Mouse (Mus musculus) bone marrow, adult 2 months (tissue): ENCODE measurements around the gene Zfp119b. TPM values are rescaled to one million over a fixed set of nuclear protein-coding genes. Genes with fewer than 3 reads are reported as not detected.

ENCODE experiments used
- H3K27ac ChIP-seq: fragments of 200-500 bp; 2 replicates; pipeline ENCODE4 v1.5.1; 2012; ENCODE audit warnings: low read depth, mild to moderate bottlenecking, control low read depth, inconsistent platforms, low read length; ENCODE audit not compliant: control insufficient read depth, poor library complexity, insufficient read depth
- H3K4me1 ChIP-seq: fragments of 200-500 bp; 2 replicates; pipeline ENCODE4 v1.6.1; 2011; ENCODE audit warnings: low read length; ENCODE audit not compliant: control insufficient read depth, insufficient read depth
- H3K4me3 ChIP-seq: fragments of 200-500 bp; replicated peaks from 2 replicates; pipeline ENCODE3; 2011; ENCODE audit warnings: mild to moderate bottlenecking, low read depth, low read length, control low read depth; ENCODE audit not compliant: control insufficient read depth
- CTCF ChIP-seq: fragments of 200-500 bp; IDR thresholded peaks from 2 replicates; pipeline ENCODE4 v1.5.1; 2011; ENCODE audit warnings: low read length, control low read depth; ENCODE audit not compliant: control insufficient read depth, insufficient read depth
- POLR2A ChIP-seq: fragments of 200-500 bp; IDR thresholded peaks from 2 replicates; pipeline ENCODE4 v1.6.1; 2011; ENCODE audit warnings: low read depth, mild to moderate bottlenecking, control low read depth, low read length, borderline replicate concordance; ENCODE audit not compliant: control insufficient read depth
- WGBS: fragments of 180-500 bp; shearing (Covaris S2); methylation state at CpG from one replicate; pipeline ENCODE4 v1.1.7; 2018; 5-methylcytosine and 5-hydroxymethylcytosine counted together
- polyA plus RNA-seq: library from polyadenylated mRNA; stranded (reverse); fragments of >200 nt; gene quantifications from 2 replicates; pipeline ENCODE4 v1.2.4, GENCODE M21; 2011; ENCODE audit warnings: low replicate concordance; ENCODE audit not compliant: missing spikeins, insufficient read depth, insufficient read length

Gene Zfp119b
- 1.4 TPM in 1 of 2 replicates, not detected in the other for polyA plus RNA-seq

DNA sequence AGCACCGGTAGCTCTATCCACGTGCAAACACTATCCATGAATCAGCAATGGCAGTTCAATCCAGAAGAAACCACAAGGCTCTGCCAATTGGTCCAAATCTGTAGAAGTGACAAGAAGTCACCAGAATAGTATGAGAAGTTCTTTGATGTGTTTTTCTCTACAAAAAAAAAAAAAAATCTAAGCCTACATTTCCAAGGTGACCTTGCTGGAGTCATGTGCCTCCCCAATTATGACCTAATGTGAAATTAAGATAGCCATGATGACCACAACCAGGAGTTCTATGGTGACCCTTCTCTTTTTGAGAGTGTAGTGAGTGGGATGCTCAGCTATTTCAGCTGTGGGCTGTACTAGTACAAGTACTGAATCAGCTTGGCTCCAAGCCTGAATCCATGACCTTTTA, at the start of gene Zfp119b:
Gene Zfp119b (minus strand): TSS at position 101 of the 400 bp plus-strand sequence.
- Histone ChIP-seq H3K4me1 (no peaks in the 10 kb centered on the region; the same call in 1 of the 2 replicates), H3K27ac (no peak within 1 kb of the TSS), H3K4me3 (no peak within 1 kb of the TSS)
- no peak for TF ChIP-seq POLR2A
- TF ChIP-seq CTCF = no peak
- WGBS = 63% methylated on average over 2 of the region's 2 CpGs

DNA sequence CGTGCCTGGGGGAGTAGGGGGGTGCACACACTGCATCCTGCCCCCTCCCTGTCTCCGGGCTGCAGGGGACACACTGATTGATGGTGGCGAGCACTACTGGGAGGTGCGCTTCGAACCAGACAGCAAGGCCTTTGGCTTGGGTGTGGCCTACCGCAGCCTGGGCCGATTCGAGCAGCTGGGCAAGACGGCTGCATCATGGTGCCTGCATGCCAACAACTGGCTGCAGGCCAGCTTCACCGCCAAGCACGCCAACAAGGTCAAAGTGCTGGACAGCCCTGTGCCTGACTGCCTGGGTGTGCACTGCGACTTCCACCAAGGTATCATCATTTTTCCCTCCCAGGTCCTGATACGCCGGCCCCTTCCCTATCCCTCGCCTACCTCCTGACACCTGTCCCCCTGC, 46.7 kb upstream of the Zfp119b start:
- Histone ChIP-seq H3K27ac (no peak overlapping the region), H3K4me1 (no peaks in the 10 kb centered on the region), H3K4me3 (no peak overlapping the region)
- whole genome bisulfite sequencing = 83% methylated on average over 15 of the region's 15 CpGs
- TF ChIP-seq CTCF (no peak), POLR2A (no peak)

DNA sequence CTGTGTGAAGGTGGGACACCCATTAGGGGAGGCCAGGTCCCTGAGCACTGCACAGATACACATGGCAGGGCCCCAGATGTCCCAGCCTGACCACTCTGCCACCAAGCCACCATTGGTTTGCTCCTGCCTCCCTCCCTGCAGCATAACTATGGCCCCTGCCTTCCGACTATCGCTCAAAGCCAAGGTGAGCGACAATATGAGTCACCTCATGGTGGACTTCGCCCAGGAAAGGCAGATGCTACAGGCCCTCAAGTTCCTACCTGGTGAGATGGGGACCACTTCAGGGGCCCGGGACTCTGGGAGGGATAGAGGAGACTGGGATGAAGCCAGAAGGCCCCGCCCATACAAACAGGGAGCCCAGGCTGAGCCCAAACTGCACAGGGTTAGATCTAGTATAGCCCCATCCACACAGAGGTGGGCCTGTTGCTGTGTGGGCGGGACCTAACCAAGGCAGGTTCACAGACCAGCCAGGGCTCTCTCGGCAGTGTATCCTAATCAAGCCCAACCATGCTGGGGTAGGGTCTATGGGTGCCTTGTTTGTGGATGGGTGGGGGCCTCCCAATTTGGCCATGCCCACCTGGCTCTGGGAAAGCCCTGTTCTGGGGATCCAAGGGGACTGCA, 41.1 kb upstream of the Zfp119b start:
- 77% methylated on average over 8 of the region's 8 CpGs for WGBS
- no peak overlapping the region for H3K27ac ChIP-seq
- no peaks in the 10 kb centered on the region for H3K4me1 ChIP-seq
- TF ChIP-seq CTCF (no peak), POLR2A (no peak)
- H3K4me3 ChIP-seq = no peak overlapping the region

DNA sequence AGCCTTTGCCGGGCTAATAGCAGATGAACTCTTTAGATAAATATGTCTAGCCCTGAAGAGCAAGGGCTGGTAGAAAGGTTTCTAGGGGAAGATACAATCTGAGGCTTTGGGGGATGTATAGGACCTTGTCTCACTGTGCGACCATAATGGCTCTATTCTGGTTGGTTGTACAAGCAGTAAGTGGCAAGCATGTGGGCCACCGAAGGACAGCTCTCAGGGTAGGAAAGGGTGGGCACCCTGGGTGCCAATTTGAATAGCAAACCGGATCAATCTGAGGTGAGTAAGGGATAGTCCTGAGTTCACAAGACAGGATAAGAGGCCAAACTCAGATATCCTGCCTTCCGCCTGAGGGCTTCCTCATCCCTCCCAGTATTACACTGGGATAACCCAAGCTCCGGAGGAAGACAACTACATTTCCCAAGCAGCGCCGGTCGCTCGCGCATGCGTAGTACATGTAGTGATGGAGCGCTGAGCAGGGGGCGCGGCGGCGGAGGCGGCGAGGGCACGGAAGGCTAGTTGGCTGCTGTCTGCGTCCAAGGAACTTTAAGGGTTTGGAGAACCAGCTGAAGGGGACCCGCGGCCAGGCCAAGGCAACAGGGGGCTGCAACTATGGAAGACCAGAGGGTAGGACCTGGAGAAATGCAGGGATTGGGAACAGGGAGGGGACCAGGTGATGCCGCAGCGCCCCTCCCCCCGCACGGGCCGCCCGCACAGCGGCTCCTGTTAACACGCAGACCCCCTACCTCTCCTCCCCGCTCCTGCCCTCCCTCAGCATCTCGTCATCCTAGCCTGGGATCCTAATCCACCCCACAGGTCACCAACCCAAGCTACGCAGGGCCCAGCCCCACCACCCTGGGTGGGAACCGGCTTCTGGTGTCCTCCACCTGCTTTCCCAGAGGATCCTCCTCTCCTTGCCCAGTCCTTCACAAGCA, 37.0 kb upstream of the Zfp119b start, which contains the start of gene Fsd1:
Gene Fsd1 (plus strand): TSS at position 480 of the 932 bp plus-strand sequence.
- 13% methylated on average over 35 of the region's 35 CpGs for WGBS
- TF ChIP-seq CTCF = no peak
- TF ChIP-seq POLR2A = no peak
- no peaks in the 10 kb centered on the region for H3K4me1 ChIP-seq
- H3K4me3 ChIP-seq = no peak within 1 kb of the TSS
- no peak within 1 kb of the TSS for H3K27ac ChIP-seq

DNA sequence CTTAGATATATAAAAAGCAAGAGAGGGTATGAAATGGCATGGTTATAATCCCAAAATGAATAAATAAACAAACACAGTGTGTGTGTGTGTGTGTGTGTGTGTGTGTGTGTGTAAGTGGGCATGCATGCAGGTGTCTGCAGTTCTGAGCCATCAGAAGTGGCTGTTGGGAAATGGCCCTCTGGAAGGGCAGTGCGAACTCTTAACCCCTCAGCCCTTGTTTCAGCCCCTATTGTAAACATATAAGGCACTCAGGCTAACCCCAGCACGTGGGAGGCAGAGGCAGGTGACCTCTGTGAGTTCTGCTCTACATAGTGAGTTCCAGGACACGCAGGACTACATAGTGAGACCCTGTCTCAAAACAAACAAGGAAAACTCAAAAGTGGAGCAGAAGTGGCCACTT, 28.0 kb upstream of the Zfp119b start:
- TF ChIP-seq CTCF (no peak), POLR2A (no peak)
- 67% methylated on average over 3 of the region's 3 CpGs for WGBS

DNA sequence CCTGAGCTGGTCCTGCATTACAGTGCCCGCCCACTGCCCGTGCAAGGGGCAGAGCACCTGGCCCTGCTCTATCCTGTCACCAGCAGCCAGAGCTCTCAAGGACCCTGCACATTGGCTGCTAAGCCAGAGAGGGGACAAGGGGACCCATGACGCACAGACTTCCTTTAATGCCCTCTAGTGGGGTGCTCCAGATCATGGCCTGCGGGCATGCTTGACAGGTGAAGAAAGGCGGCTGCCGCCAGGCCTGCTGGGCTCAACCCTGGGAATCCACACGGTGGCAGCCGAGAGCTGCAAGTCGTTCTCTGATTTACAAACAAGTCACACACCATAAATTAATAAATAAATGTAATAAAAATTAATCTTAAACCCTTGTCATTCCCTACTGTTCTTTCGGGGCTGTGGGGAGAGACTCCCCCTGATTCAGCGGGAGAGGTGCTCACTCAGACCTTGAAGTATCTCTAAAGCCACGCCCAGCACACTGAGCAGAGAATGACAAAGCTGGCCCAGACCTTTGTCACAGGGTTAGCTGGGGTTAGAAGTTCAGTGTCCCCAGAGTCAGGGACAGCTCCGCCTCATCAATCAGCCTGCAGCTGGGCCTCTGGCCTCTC, 27.1 kb upstream of the Zfp119b start:
- no peaks in the 10 kb centered on the region for H3K4me1 ChIP-seq
- no peak overlapping the region for H3K4me3 ChIP-seq
- no peak overlapping the region for H3K27ac ChIP-seq
- 20% methylated on average over 13 of the region's 13 CpGs for WGBS
- TF ChIP-seq POLR2A (no peak), CTCF (peak; percentile 80)

More for the DNA sequence above, 28.0 kb upstream of the Zfp119b start:
- H3K4me1 ChIP-seq = no peaks in the 10 kb centered on the region
- no peak overlapping the region for H3K27ac ChIP-seq
- no peak overlapping the region for H3K4me3 ChIP-seq

DNA sequence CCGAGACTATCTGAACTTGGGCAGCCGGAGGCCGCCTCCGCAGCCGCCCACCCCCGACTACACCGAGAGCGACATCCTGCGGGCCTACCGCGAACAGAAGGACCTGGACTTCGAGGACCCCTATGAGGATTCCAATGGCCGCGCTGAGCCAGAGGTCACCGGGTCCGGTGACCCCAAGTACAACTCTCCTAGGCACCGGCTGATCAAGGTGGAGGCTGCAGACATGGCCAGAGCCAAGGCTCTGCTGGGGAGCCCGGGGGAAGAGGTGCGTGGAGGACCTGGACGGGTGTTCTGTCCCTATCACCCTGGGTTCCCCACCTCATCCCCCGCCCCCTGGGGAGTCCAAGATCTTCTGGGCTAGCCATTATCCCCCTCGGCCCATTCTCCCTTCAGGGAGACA, 22.2 kb upstream of the Zfp119b start:
- H3K4me3 ChIP-seq = no peak overlapping the region
- H3K27ac ChIP-seq = no peak overlapping the region
- no peak for TF ChIP-seq POLR2A
- TF ChIP-seq CTCF = no peak
- H3K4me1 ChIP-seq = no peaks in the 10 kb centered on the region
- WGBS = 41% methylated on average over 22 of the region's 22 CpGs
